In the genomic region with DNA sequence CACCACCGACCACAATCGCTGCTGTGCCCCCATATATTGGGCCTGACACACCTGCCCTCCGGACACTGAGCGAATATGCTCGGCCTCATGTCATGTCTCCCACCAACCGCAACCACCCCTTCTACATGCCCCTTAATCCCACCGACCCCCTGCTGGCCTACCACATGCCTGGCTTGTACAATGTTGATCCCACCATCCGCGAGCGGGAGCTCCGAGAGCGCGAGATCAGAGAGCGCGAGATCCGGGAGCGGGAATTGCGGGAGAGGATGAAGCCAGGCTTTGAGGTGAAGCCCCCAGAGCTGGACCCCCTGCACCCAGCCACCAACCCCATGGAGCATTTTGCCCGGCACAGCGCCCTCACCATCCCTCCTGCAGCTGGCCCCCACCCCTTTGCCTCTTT, we compare ENCODE assay signal across 17 mouse cellular contexts. TPM values are rescaled to one million over a fixed set of nuclear protein-coding genes. Genes with fewer than 3 reads are reported as not detected.
"Had no signal": no experiment of that assay in that cellular context is flagged by ENCODE, and none has a peak within 500 bp of the region (broad histone marks: within the 10 kb centered on the region; RNA-seq: fewer than 3 reads in every experiment).

No protein-coding gene starts in this region.

- H3K9ac ChIP-seq: liver, embryonic 14.5 days; lung, embryonic 14.5 days; midbrain, embryonic 12.5 days; neural tube, embryonic 12.5 days; stomach, embryonic 15.5 days had no signal

- H3K4me3 ChIP-seq: midbrain, embryonic 10.5 days; midbrain, embryonic 12.5 days; myocyte; neural tube, embryonic 12.5 days; stomach, embryonic 15.5 days had no signal

- H3K27ac ChIP-seq: liver, embryonic 14.5 days; midbrain, embryonic 10.5 days; midbrain, embryonic 12.5 days; neural tube, embryonic 12.5 days; stomach, embryonic 15.5 days; stomach, postnatal 0 days had no signal

- H3K9me3 ChIP-seq: midbrain, embryonic 10.5 days; midbrain, embryonic 12.5 days; neural tube, embryonic 12.5 days; stomach, embryonic 15.5 days had no signal

- H3K4me1 ChIP-seq: midbrain, embryonic 12.5 days had no signal

- H3K4me2 ChIP-seq: lung, embryonic 14.5 days; midbrain, embryonic 12.5 days; neural tube, embryonic 12.5 days; stomach, embryonic 15.5 days had no signal

- DNase-seq: lung, embryonic 14.5 days; lung, postnatal 10 days; lung, postnatal 4 days; midbrain, embryonic 14.5 days; right cerebral cortex, postnatal 14 days; thymus, adult 2 months; thymus, postnatal 25 days; thymus, postnatal 4 days had no signal

- H3K27me3 ChIP-seq: midbrain, embryonic 12.5 days; neural tube, embryonic 12.5 days; stomach, embryonic 15.5 days had no signal

RNA-seq across cellular contexts. Expression of a gene that starts 35.1 kb away (rescaled TPM):
- polyA plus RNA-seq: liver, embryonic 14.5 days; liver, embryonic 16.5 days; lung, embryonic 14.5 days; myocyte; spleen, adult 2 months had no signal
